Mouse (Mus musculus): ENCODE measurements at regions not wholly inside any gene's neighbourhood (a gene's known extent, or its start where the extent isn't known, plus 50 kb on each side); places are given as distances from the start of the nearest gene placed in this dataset.

- TF ChIP-seq CTCF (conservative IDR thresholded peaks at IDR 0.05 in 1 of 2, IDR thresholded peaks at IDR 0.05 in 1 of 2; ENCODE audit: low read depth in 2 of 2, low read length in 2 of 2) (no peak), EP300 (IDR thresholded peaks at IDR 0.05; ENCODE audit: low read length) (no peak), KAT2A (IDR thresholded peaks at IDR 0.05; ENCODE audit: insufficient replicate concordance, low read length) (no peak), NELFE (IDR thresholded peaks at IDR 0.05; ENCODE audit: low read depth, low read length) (no peak), ZC3H11A (IDR thresholded peaks at IDR 0.05; ENCODE audit: low read depth, low read length) (no peak), ZNF384 (IDR thresholded peaks at IDR 0.05; ENCODE audit: low read depth, low read length) (no peak), SMC3 (IDR thresholded peaks at IDR 0.05; ENCODE audit: low read depth, low read length) (no peak), ZKSCAN1 (IDR thresholded peaks at IDR 0.05; ENCODE audit: borderline replicate concordance, low read depth, low read length) (no peak), MYC (IDR thresholded peaks at IDR 0.05; ENCODE audit: low read depth, low read length) (no peak), POLR2A (IDR thresholded peaks at IDR 0.05; ENCODE audit: low read depth, low read length) (no peak)
Measured at GRCm38 (mm10) chr3:19055961-19056360, 572.5 kb downstream of the 1700064H15Rik start.

Data from CH12.LX (cell line).